Mouse (Mus musculus) kidney, adult 10 weeks (tissue): ENCODE data around the gene Dlg2. TPM values are rescaled to one million over a fixed set of nuclear protein-coding genes. Genes with fewer than 3 reads are reported as not detected.

ENCODE experiments used
- polyA plus RNA-seq: library from polyadenylated mRNA; stranded (reverse); fragments of 350-450 nt; fragmentation: Illumina TruSeq; extraction: RNeasy Lipid Tissue Mini Kit (QIAGEN cat#74804); gene quantifications from one replicate; pipeline ENCODE4 v1.2.3, GENCODE M21; 2014; ENCODE audit warnings: low read depth, low replicate concordance

The Dlg2 gene
- polyA plus RNA-seq, result 6.1 TPM

DNA sequence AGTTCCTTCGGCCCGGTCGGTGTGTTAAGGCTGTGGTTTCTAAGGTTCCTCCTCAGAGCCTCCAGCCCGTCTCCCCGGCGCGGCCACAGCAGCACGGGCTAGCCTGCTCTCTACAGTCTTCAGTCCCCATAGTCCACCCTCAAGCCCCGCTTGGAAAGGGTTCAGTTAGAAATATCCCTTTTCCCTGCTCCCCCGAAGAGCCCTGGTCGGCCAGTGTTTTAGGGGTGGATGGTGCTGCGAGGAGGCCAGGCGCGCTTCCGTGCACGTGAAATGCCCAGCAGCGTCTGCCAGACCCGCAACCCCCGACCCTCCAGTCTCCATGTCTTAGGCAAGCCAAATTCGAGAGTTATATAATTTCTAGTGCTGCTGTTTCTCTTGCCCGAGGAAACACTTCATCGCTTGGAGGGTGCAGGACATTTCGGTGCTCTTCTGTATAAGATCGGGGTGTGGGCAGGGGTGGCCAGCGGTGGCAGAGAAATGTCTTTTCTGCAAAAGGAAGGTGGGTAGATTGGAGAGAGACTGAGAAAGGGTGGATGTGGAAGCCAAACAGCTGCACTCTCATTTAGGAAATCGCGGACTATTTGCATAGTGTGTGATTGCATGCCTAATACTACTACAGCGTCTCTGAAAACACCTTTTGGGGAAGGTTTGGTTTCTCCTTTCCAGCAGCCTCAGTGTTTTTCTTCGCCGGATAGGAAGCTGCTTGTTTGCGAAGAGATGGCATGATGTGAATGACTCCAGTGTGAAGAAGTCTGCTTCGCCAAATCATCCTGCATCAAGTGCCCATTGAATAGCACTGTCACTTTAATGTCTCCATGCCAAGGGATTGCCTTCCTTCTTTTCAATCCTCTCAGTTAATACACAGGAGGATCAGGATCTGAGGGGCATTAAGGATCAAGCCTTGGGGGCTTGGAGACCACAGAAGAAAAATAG is at the start of gene Dlg2:
TSS of gene Dlg2 (plus strand) at position 360 of the 933 bp plus-strand sequence.

GRCm38 (mm10) chr7:90442518-90443080 is 33.9 kb upstream of the Dlg2 start, which contains the start of gene Crebzf:
Gene Crebzf, plus strand, starts transcription at chr7:90442729.

DNA sequence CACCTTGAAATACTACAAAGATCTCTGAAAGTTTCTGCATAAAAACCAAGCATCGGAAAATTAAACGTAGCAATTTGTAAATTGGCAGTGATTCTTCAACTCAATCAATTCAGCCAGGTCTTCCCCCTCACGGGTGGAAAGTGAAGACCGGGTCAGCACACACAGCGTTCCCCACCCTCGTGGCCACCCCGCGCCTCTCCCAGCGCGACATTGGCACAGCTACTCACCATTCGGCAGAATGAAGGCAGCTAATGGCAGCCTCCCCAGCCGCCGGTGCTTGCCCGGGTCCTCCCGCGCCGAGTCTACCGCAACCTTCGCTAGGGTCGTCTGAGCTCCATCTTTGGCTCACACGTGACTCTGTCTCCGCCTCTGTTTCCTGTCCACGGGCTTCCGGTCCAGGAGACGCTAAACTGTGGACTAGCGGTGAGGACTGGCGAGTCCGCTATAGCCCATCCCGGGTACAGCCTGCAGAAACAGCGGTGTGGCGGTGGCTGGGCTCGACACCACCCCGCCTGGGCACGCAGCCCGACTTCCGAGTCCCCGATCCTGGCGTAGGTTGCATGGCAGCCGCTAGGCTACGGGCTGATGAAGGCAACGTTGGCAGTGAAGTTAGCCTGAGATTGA is 19.5 kb upstream of the Dlg2 start, which contains the start of gene Tmem126a:
TSS of gene Tmem126a (minus strand) at position 385 of the 624 bp plus-strand sequence.

DNA sequence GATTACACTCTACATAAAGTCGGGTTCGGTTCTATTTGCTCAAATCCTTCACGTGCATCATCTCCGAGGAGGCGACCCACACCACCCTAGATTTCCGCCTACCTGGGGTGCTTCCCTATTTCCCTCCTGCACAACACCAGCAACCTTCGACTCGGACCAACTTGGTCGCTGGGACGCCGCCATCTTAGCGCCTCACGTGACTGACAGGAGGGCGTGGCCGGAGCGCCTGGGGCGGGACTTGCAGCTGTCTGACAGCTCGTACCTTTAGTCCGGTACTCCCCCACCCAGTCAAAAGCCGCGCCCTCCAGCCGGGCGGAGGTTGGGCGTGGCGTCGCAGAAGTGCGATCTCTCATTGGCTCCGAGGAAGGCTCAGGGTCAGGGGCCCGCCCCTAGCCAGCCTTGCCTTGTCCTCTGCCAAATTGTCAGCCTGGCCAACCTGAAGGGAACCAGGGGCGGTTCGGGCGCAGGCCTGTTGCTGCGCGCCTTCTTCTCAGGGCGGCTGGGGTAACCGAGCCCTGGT is 619 bp upstream of the Dlg2 start, which contains the start of gene Tmem126b:
TSS of gene Tmem126b (minus strand) at position 209 of the 520 bp plus-strand sequence.

Other genes with a start within 250 kb of the Dlg2 start
- not detected for gene Ccdc83, start 210.9 kb upstream of the Dlg2 start, polyA plus RNA-seq
- 45.4 TPM for gene Sytl2, start 174.4 kb upstream of the Dlg2 start, polyA plus RNA-seq
- gene Ccdc89, start 50.1 kb upstream of the Dlg2 start, polyA plus RNA-seq, result 0.97 TPM
- gene Crebzf, start 33.9 kb upstream of the Dlg2 start, polyA plus RNA-seq, result 93.3 TPM
- gene Tmem126a, start 19.4 kb upstream of the Dlg2 start, polyA plus RNA-seq, result 207 TPM
- gene Tmem126b, start 671 bp upstream of the Dlg2 start, polyA plus RNA-seq, result 80.6 TPM